9 mouse cellular contexts compared by ENCODE assay signal in genomic region chr2:32175051-32175466, GRCm38 (mm10). TPM values are rescaled to one million over a fixed set of nuclear protein-coding genes. Genes with fewer than 3 reads are reported as not detected.
DNase-seq lines count a peak whose midpoint lies in the region; ATAC-seq lines count a peak whose summit lies in the region.
"Had no signal": no experiment of that assay in that cellular context is flagged by ENCODE, and none has a peak within 500 bp of the region (broad histone marks: within the 10 kb centered on the region; RNA-seq: fewer than 3 reads in every experiment).

No protein-coding gene starts in this region.

- H3K4me2 ChIP-seq in forebrain, embryonic 16.5 days (ENCODE audit: low read length) = peak overlapping the region; percentile 18
- H3K4me2 ChIP-seq in kidney, embryonic 16.5 days (replicated peaks; ENCODE audit: low read depth, low read length) = peak overlapping the region; percentile 32
- H3K4me2 ChIP-seq in stomach, embryonic 16.5 days (ENCODE audit: low read depth, low read length) = peak overlapping the region; percentile 28

- WGBS in forebrain, embryonic 16.5 days = 22% methylated on average over 7 of the region's 7 CpGs
- 24% methylated on average over 7 of the region's 7 CpGs for WGBS in kidney, embryonic 16.5 days
- WGBS in stomach, embryonic 16.5 days = 20% methylated on average over 7 of the region's 7 CpGs

- peak overlapping the region; percentile 19; the same call in 1 of the 2 replicates for H3K9ac ChIP-seq in forebrain, embryonic 16.5 days (replicated peaks; ENCODE audit: low read depth, low read length)
- H3K9ac ChIP-seq in kidney, embryonic 16.5 days (replicated peaks; ENCODE audit: low read length) = peak overlapping the region; percentile 27
- H3K9ac ChIP-seq in stomach, embryonic 16.5 days (ENCODE audit: low read length) = peak overlapping the region; percentile 5

- no peaks in the 10 kb centered on the region for H3K9me3 ChIP-seq in forebrain, embryonic 16.5 days (ENCODE audit: control insufficient read depth, low read length)
- H3K9me3 ChIP-seq in kidney, embryonic 16.5 days (ENCODE audit: low read length) = no peaks in the 10 kb centered on the region
- no peaks in the 10 kb centered on the region for H3K9me3 ChIP-seq in stomach, embryonic 16.5 days (replicated peaks; ENCODE audit: control insufficient read depth, low read length)
- H3K9me3 ChIP-seq: megakaryocyte, embryonic 14.5 days had no signal

- H3K4me3 ChIP-seq in forebrain, embryonic 16.5 days (replicated peaks; ENCODE audit: low read length) = no peak overlapping the region
- H3K4me3 ChIP-seq in kidney, embryonic 16.5 days (ENCODE audit: low read length) = no peak overlapping the region
- peak overlapping the region; percentile 0; the same call in 1 of the 2 replicates for H3K4me3 ChIP-seq in stomach, embryonic 16.5 days (replicated peaks; ENCODE audit: low read length)
- H3K4me3 ChIP-seq: megakaryocyte, embryonic 14.5 days had no signal

- peak; percentile 67 for DNase-seq in cerebellum, adult 11 months
- peak; percentile 80 for DNase-seq in cerebellum, adult 11-12 months
- DNase-seq in lung, postnatal 10 days = peak; percentile 27
- no peak for DNase-seq in ovary, postnatal 36 days (ENCODE audit: low spot score)

- ATAC-seq in cerebellum, adult (ENCODE audit: insufficient number of reproducible peaks, low FRiP score, low TSS enrichment) = no peak
- ATAC-seq in forebrain, embryonic 16.5 days = peak; percentile 61
- peak; percentile 72 for ATAC-seq in kidney, embryonic 16.5 days (ENCODE audit: low FRiP score, low TSS enrichment)
- peak; percentile 80 for ATAC-seq in stomach, embryonic 16.5 days (ENCODE audit: insufficient read depth, low FRiP score)

- no peaks in the 10 kb centered on the region for H3K36me3 ChIP-seq in forebrain, embryonic 16.5 days (ENCODE audit: control insufficient read depth, insufficient read depth)
- H3K36me3 ChIP-seq in kidney, embryonic 16.5 days (ENCODE audit: insufficient read depth, low read length) = no peaks in the 10 kb centered on the region
- no peaks in the 10 kb centered on the region for H3K36me3 ChIP-seq in stomach, embryonic 16.5 days (ENCODE audit: control insufficient read depth, insufficient read depth, low read length)

- H3K4me1 ChIP-seq in forebrain, embryonic 16.5 days (replicated peaks; ENCODE audit: control insufficient read depth, insufficient read depth, low read length) = peaks cover 55% of the 10 kb centered on the region
- peaks cover 64% of the 10 kb centered on the region for H3K4me1 ChIP-seq in kidney, embryonic 16.5 days (ENCODE audit: insufficient read depth, low read length)
- H3K4me1 ChIP-seq in stomach, embryonic 16.5 days (ENCODE audit: control insufficient read depth, insufficient read depth, low read length) = peaks cover 61% of the 10 kb centered on the region

- peak overlapping the region; percentile 78 for H3K27ac ChIP-seq in forebrain, embryonic 16.5 days (ENCODE audit: low read length)
- peak overlapping the region; percentile 91 for H3K27ac ChIP-seq in kidney, embryonic 16.5 days (ENCODE audit: low read length)
- peak overlapping the region; percentile 88 for H3K27ac ChIP-seq in stomach, embryonic 16.5 days (ENCODE audit: low read length)

- H3K27me3 ChIP-seq in forebrain, embryonic 16.5 days (replicated peaks; ENCODE audit: control insufficient read depth, insufficient read depth, low read length) = no peaks in the 10 kb centered on the region
- no peaks in the 10 kb centered on the region for H3K27me3 ChIP-seq in kidney, embryonic 16.5 days (ENCODE audit: insufficient read depth, low read length)
- H3K27me3 ChIP-seq in stomach, embryonic 16.5 days (ENCODE audit: control insufficient read depth, insufficient read depth, low read length) = no peaks in the 10 kb centered on the region
- H3K27me3 ChIP-seq: megakaryocyte, embryonic 14.5 days had no signal

RNA-seq across cellular contexts. Expression of gene Prrc2b, which starts 24.2 kb away (rescaled TPM):
- polyA plus RNA-seq in forebrain, embryonic 16.5 days (2015; fragmentation: Nextera tagmentation; extraction: Ambion mirVana) = 75.5 and 84.7 TPM in 2 replicates
- 30.3 and 30.4 TPM in 2 replicates for polyA plus RNA-seq in kidney, embryonic 16.5 days (2015; fragmentation: Nextera tagmentation; extraction: Ambion mirVana)
- polyA plus RNA-seq in stomach, embryonic 16.5 days (2015; fragmentation: Nextera tagmentation; extraction: Ambion mirVana) = 22.7 and 27.3 TPM in 2 replicates
